Mouse (Mus musculus): Measurements from ENCODE around the gene Akap13. TPM values are rescaled to one million over a fixed set of nuclear protein-coding genes. Genes with fewer than 3 reads are reported as not detected.

Gene Akap13
- polyA plus RNA-seq, 1 experiment from 2014 or later: 24.9 TPM

DNA sequence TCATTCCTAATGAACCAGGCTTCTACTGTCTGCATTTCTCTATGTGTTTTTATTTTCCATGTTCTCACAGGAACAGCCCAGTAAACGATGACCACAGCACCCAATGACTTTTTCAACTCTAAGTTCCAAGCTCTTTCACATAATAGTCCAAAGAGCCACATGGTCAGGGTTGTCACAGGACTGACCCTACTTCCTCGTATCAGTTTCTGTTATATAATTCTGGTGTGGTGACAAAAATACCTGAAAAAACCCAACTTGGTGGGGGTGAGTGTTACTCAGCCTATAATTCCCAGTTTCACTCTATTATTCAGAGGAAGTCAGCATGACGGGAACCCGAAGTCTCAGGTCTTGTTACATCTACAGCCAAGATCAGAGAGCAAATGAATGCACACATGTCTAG lies 45.5 kb downstream of the Akap13 start:
- 89% methylated on average over 4 of the region's 4 CpGs for WGBS
- H3K36me3 ChIP-seq (replicated peaks): no peaks in the 10 kb centered on the region
- DNase-seq (ENCODE audit: extremely low spot score, low spot score): no peak
- H3K27me3 ChIP-seq (ENCODE audit: poor library complexity, severe bottlenecking): no peaks in the 10 kb centered on the region
- peaks cover 8% of the 10 kb centered on the region; the same call in 1 of the 2 replicates for H3K4me1 ChIP-seq
- H3K4me3 ChIP-seq: no peak overlapping the region
- H3K9me3 ChIP-seq: no peaks in the 10 kb centered on the region
- no peak overlapping the region for H3K27ac ChIP-seq

DNA sequence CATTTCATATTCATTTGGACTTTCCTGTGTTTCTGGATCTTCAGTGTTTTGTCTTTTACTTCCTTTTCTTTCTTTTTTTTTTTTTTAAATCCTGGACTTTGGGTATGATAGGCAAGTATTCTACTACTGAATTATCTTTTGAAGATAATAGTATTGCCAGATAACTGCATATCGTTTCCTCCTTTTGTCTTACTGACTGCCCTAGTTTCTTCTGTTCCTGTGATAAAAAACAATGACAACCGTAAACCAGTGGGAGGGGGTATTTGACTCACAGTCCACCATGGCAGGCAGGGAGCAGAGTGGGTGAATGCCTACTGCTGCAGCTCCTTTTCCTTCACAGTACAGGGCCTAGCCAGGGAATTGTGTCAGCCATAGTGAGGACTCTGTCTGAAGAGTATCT lies 49.2 kb downstream of the Akap13 start:
- Histone ChIP-seq H3K4me1 (peaks cover 4% of the 10 kb centered on the region; the same call in 1 of the 2 replicates), H3K9me3 (no peaks in the 10 kb centered on the region), H3K27me3 (ENCODE audit: poor library complexity, severe bottlenecking) (no peaks in the 10 kb centered on the region), H3K36me3 (replicated peaks) (no peaks in the 10 kb centered on the region), H3K27ac (no peak overlapping the region), H3K4me3 (no peak overlapping the region)
- no peak for DNase-seq (ENCODE audit: extremely low spot score, low spot score)
- 94% methylated on average over 2 of the region's 2 CpGs for WGBS

DNA sequence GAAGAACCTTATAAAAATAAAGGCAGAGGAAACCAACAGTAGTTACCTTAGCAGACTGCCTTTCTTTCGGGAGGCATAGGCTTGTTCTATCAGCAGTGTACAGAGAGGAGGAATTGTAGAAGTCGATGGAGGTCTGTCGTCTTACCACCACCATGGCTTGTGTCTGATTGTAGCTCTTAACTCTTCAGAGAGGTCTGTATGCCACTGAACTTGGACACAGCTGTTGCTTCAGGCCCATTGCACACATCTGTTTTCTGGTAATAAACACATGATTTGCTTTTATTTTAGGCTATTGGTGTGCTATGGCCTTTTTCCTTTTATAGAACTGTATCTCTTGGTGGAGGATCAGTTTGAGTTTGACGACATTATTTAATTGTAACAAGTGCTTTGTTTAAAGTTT lies 51.3 kb downstream of the Akap13 start:
- H3K4me3 ChIP-seq: no peak overlapping the region
- H3K4me1 ChIP-seq: peaks cover 8% of the 10 kb centered on the region
- WGBS: 89% methylated on average over 4 of the region's 4 CpGs
- no peak for DNase-seq (ENCODE audit: extremely low spot score, low spot score)
- no peaks in the 10 kb centered on the region for H3K36me3 ChIP-seq (replicated peaks)
- H3K27ac ChIP-seq: no peak overlapping the region
- no peaks in the 10 kb centered on the region for H3K27me3 ChIP-seq (ENCODE audit: poor library complexity, severe bottlenecking)
- no peaks in the 10 kb centered on the region for H3K9me3 ChIP-seq

DNA sequence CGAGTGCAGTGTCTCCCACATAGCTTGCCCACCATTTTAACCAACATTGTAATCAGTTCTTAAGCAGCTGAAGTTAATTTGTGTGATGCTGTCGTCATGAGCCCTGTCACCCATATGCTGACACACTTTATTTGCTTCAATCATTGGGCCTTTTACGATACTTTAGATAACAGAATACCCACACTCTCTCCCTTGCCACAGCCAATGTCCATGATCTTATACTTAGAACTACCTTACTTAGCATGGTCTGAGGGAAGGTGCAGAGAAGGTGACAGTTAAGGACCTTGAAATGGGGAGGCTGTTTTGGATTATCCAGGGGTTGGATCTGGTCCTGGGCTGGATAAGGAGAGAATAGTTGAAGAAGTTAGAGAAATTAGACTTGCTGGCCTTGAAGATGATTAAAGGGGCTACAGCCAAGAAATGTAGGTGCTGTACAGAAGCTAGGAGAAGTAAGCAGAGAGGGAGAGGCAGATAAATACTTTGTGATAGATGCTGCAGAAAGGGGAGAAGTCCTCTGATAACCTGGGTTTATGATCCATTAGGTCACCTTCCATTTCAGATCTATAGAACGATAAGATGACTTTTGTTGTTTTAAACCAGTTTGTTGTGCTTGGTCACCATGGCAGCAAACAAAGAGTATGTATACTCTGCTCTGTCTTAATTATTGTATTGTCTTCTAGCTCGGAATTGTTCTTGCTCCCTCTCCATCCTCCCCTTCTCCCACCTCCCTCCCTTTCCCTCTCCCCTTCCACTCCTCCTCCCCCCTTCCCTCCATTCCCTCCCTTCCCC lies 53.9 kb downstream of the Akap13 start:
- WGBS: 83% methylated on average over 5 of the region's 5 CpGs
- no peak overlapping the region for H3K4me3 ChIP-seq
- H3K36me3 ChIP-seq (replicated peaks): no peaks in the 10 kb centered on the region
- no peak for DNase-seq (ENCODE audit: extremely low spot score, low spot score)
- no peaks in the 10 kb centered on the region for H3K9me3 ChIP-seq
- H3K4me1 ChIP-seq: peaks cover 8% of the 10 kb centered on the region
- no peaks in the 10 kb centered on the region for H3K27me3 ChIP-seq (ENCODE audit: poor library complexity, severe bottlenecking)
- no peak overlapping the region for H3K27ac ChIP-seq

DNA sequence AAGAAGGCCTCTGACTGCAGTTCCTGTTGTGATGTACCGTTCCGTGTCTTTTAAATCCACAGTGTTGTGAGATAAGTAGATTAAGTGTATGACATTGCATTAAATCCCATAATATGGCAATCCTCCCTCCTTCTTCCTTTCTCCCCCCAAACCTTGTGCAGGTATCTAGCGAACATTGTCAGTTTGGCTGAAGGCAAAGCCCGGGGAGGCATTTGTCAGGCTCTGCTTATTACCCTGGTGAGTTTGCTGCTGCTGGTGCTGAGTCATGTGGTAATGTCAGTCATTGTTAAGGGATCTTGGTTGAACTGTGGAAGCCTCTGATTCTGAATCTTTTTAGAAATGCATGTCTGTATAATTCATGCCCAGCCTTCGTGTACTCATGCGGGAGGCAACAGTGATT lies 60.1 kb downstream of the Akap13 start:
- DNase-seq (ENCODE audit: extremely low spot score, low spot score): no peak
- peaks cover 20% of the 10 kb centered on the region for H3K4me1 ChIP-seq
- no peak overlapping the region for H3K4me3 ChIP-seq
- no peaks in the 10 kb centered on the region for H3K27me3 ChIP-seq (ENCODE audit: poor library complexity, severe bottlenecking)
- no peaks in the 10 kb centered on the region for H3K36me3 ChIP-seq (replicated peaks)
- no peaks in the 10 kb centered on the region for H3K9me3 ChIP-seq
- 84% methylated on average over 6 of the region's 6 CpGs for WGBS
- H3K27ac ChIP-seq: no peak overlapping the region

DNA sequence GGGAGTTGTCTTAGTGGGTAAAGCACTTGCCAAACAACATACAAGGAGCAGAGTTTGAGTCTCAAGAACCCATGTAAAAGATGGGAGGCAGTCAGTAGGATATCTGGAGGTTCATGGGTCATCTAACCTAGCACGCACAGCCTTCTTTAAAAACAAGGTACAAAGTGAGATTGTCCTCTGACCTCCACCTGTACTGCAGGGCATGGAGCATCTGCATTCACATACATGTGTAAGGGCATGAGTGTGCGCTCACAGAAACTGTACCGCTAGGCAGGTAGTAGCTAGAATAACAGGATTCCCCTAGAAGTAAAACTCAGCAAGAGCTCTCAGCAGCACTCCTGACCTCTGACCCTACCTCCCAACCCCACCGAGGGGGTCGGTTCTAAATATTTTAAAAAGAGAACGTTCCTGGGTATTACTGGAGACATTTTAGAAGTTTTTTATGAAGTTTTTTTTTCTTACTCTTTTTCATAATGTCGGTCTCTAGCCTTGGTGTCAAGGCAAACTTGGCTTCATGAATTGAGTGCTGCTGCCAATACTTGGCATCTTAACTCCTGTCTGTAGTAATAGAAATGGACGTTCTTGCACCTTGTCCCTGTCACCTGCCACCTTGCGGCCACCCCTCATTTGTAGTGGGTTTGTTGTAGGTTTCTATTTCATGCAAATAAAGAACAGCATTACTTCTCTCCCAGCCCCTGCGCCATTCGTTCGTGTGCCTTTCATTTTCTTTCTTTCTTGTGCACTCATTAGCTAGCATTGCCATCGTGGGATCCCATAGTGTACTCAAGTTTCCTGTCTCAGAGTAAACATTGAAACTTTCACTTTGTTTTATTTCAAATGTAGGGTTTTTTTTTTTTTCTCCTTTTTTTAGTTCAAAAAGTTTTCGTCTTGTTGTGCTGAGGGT lies 61.6 kb downstream of the Akap13 start:
- Histone ChIP-seq H3K27me3 (ENCODE audit: poor library complexity, severe bottlenecking) (no peaks in the 10 kb centered on the region), H3K27ac (no peak overlapping the region), H3K4me3 (no peak overlapping the region), H3K9me3 (no peaks in the 10 kb centered on the region), H3K4me1 (peaks cover 33% of the 10 kb centered on the region), H3K36me3 (replicated peaks) (no peaks in the 10 kb centered on the region)
- WGBS: 90% methylated on average over 14 of the region's 14 CpGs
- no peak for DNase-seq (ENCODE audit: extremely low spot score, low spot score)

DNA sequence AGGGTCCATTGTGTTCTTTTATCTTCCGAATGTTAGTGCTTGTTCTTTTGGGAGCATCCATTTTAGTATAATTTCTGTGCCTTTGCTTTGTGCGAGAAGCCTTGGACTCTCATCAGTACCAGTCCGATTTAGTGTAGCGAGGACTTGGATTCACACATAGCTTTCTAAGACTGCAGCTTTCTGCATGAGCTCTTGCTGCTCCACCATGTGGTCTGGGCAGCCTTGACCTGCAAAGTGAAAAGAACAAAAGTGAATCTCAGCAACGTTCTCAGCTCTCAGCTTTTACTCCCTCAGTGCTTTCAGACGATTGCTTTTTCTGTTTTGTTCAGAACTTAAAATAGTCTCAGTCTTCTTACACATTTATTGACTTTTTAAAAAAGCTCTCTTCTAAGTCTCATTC lies 65.2 kb downstream of the Akap13 start:
- Histone ChIP-seq H3K27ac (peak overlapping the region; percentile 35; the same call in 1 of the 2 replicates), H3K36me3 (replicated peaks) (no peaks in the 10 kb centered on the region), H3K9me3 (no peaks in the 10 kb centered on the region), H3K4me3 (no peak overlapping the region), H3K27me3 (ENCODE audit: poor library complexity, severe bottlenecking) (no peaks in the 10 kb centered on the region), H3K4me1 (peaks cover 33% of the 10 kb centered on the region)
- no peak for DNase-seq (ENCODE audit: extremely low spot score, low spot score)
- 60% methylated on average over 6 of the region's 6 CpGs for WGBS

DNA sequence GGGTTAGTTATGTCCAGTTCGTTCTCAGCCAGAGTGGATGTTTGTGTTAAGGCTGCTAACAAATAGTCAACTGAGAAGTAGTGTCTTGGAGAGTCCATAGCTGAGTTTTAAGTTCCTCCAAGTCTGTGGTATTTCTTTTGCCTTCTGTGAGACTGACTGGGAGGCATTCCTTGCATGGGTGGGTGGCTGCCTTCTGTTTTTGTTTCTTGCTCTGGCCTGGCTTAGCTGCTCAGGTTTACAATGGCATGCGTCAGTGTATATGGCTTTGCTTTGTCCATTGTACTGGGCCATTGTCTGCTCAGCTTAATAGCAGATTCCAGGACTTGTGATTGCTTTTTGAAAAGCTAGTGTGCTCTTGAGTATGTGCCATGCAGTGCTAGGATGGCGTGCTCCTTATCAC lies 65.9 kb downstream of the Akap13 start:
- DNase-seq (ENCODE audit: extremely low spot score, low spot score): no peak
- 38% methylated on average over 3 of the region's 3 CpGs for WGBS
- no peaks in the 10 kb centered on the region for H3K36me3 ChIP-seq (replicated peaks)
- no peaks in the 10 kb centered on the region for H3K9me3 ChIP-seq
- H3K27me3 ChIP-seq (ENCODE audit: poor library complexity, severe bottlenecking): no peaks in the 10 kb centered on the region
- H3K4me1 ChIP-seq: peaks cover 33% of the 10 kb centered on the region
- no peak overlapping the region for H3K27ac ChIP-seq
- no peak overlapping the region for H3K4me3 ChIP-seq

DNA sequence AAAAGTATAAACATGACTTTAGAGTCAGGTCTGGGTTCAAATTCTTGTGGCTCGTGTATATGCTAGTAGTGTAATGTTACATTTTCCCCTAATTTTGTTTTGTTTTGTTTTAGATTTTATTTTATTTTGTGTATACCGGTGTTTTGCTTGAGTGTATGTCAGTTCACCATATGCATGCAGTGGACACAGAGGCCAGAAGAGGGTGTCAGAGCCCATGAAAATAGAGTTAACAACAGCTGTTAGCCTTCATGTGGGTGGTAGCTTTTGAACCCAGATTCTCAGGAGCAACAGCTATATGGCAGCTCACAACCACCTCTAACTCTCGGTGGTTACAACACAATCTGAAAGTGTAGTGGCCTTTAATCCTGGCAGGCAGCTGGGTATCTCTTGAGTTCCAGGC lies 66.9 kb downstream of the Akap13 start:
- Histone ChIP-seq H3K27me3 (ENCODE audit: poor library complexity, severe bottlenecking) (no peaks in the 10 kb centered on the region), H3K9me3 (no peaks in the 10 kb centered on the region), H3K36me3 (replicated peaks) (no peaks in the 10 kb centered on the region), H3K4me1 (peaks cover 33% of the 10 kb centered on the region), H3K27ac (no peak overlapping the region), H3K4me3 (no peak overlapping the region)
- no peak for DNase-seq (ENCODE audit: extremely low spot score, low spot score)
- WGBS: 82% methylated on average over 3 of the region's 3 CpGs

DNA sequence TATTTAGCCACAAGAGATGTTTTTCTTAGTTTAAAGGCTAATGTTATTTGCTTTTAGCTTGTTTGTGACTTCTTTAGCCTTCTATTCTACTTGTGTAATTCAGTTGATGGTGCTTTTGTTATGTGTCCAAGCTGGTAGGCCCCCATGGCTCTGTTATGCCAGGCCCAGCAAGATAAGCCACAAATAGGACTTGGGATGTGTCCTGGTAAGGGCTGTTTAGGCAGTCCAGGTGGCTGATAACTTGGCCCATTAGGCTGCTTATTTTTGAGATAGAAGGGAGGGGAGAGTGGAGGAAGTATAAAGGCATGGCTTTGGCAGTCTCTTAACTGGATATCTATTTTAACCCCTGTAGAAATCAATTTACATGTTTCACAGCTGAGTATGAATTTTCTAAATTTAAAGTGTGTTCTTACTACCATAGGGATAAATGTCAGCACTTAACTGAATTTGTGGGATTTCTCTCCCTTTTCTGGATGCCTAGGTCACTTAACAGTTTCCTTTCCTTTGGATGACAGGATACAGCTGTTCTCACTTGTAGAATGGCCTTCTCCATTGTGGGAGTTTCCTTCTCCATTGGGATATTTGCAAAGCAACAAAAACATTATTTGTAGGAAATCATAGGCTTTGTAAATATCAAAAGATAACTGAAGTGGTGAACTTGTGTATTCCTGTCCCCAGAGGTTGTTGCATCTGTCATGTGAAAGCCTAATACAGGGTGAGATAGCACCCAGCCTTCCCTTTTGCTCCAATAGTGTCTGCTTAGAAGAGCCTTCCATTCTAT lies 69.6 kb downstream of the Akap13 start:
- H3K27me3 ChIP-seq (ENCODE audit: poor library complexity, severe bottlenecking): no peaks in the 10 kb centered on the region
- H3K4me1 ChIP-seq: peaks cover 18% of the 10 kb centered on the region
- no peak for DNase-seq (ENCODE audit: extremely low spot score, low spot score)
- no peak overlapping the region for H3K27ac ChIP-seq
- H3K9me3 ChIP-seq: no peaks in the 10 kb centered on the region
- no peaks in the 10 kb centered on the region for H3K36me3 ChIP-seq (replicated peaks)
- H3K4me3 ChIP-seq: no peak overlapping the region

DNA sequence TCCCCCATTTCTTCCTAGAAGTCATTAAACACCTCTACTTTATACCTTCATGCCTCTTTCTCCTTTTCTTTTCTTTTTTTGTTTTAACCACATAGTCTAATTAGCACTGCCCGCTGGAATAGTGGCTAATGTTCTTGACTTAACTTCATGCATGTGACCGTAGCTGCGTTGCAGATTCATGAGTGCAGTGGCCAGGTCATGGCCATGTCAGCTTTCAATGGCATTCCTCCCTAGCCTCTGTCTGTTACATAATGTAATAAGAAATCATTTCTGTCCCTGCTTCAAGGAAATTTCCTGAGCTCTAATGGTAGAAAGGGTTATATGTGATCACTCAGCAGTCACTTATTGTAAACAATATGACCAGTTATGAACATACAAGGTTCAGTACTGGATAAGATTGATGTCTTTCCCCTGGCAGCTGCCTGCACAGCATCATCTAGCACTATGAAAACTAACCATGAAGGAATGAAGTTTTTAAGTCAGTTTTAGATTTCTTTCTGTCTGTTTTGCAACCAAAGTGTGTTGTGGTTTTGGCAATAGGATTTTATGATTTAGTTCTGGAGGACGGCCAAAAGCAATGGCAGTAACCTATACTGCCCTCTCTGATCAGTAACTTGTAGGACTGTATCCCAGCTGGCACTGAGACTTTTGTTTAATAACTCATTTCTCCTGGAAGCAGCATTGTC lies 70.5 kb downstream of the Akap13 start:
- Histone ChIP-seq H3K9me3 (no peaks in the 10 kb centered on the region), H3K4me3 (no peak overlapping the region), H3K27me3 (ENCODE audit: poor library complexity, severe bottlenecking) (no peaks in the 10 kb centered on the region), H3K4me1 (peaks cover 9% of the 10 kb centered on the region), H3K27ac (no peak overlapping the region), H3K36me3 (replicated peaks) (no peaks in the 10 kb centered on the region)
- DNase-seq (ENCODE audit: extremely low spot score, low spot score): no peak
- WGBS: 87% methylated on average over 4 of the region's 4 CpGs

DNA sequence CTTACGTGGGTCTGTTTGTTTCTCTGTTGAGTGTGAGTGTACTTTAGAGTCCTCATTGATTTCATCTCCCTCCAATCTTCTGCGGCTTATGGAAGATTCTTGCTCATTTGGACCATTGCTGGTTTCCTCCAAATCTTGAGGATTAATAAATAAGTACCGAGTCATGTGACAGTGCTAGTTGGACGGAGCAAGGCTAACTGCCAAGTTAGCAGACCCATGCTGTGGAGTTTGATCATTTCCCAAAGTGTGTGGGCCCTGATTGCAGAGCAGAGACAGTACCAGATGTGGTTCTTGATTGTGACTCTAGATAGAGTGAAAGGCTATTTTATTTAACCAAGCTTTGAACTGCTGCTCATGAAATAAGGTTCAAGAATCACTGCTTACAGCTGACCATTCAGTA lies 73.4 kb downstream of the Akap13 start:
- no peaks in the 10 kb centered on the region for H3K36me3 ChIP-seq (replicated peaks)
- no peak overlapping the region for H3K4me3 ChIP-seq
- no peak overlapping the region for H3K27ac ChIP-seq
- H3K9me3 ChIP-seq: no peaks in the 10 kb centered on the region
- 93% methylated on average over 4 of the region's 4 CpGs for WGBS
- H3K4me1 ChIP-seq: no peaks in the 10 kb centered on the region
- no peak for DNase-seq (ENCODE audit: extremely low spot score, low spot score)
- H3K27me3 ChIP-seq (ENCODE audit: poor library complexity, severe bottlenecking): no peaks in the 10 kb centered on the region
